Mouse (Mus musculus) heart, adult 2 months (tissue): ENCODE results near the gene Gm10134. TPM values are rescaled to one million over a fixed set of nuclear protein-coding genes. Genes with fewer than 3 reads are reported as not detected.

ENCODE experiments used
- DNase-seq, 2 experiments: peaks; one replicate each; pipeline ENCODE4 v3.0.0; 2021
- H3K27ac ChIP-seq: fragments of 200-600 bp; 2 replicates; pipeline ENCODE4 v1.8.1; 2022
- H3K27me3 ChIP-seq: fragments of 200-500 bp; 2 replicates; pipeline ENCODE4 v1.6.1; 2012; ENCODE audit warnings: mild to moderate bottlenecking, low read length, inconsistent platforms, mixed read lengths; ENCODE audit not compliant: control insufficient read depth, insufficient read depth
- H3K36me3 ChIP-seq: fragments of 200-500 bp; 2 replicates; pipeline ENCODE4 v1.6.1; 2012; ENCODE audit warnings: low read length, inconsistent platforms; ENCODE audit not compliant: control insufficient read depth, insufficient read depth
- H3K4me1 ChIP-seq: fragments of 200-500 bp; 2 replicates; pipeline ENCODE4 v1.6.1; 2011; ENCODE audit warnings: low read length; ENCODE audit not compliant: control insufficient read depth, insufficient read depth
- H3K4me3 ChIP-seq: fragments of 200-600 bp; 2 replicates; pipeline ENCODE4 v1.8.1; 2022
- H3K79me2 ChIP-seq: fragments of 200-500 bp; replicated peaks from 2 replicates; pipeline ENCODE4 v1.6.1; 2012; ENCODE audit warnings: mild to moderate bottlenecking, inconsistent platforms, low read length, moderate library complexity, mixed read lengths; ENCODE audit not compliant: control insufficient read depth, insufficient read depth
- H3K9ac ChIP-seq: fragments of 200-500 bp; 2 replicates; pipeline ENCODE4 v1.6.1; 2012; ENCODE audit warnings: low read depth, mild to moderate bottlenecking, control low read depth, inconsistent platforms, low read length, mixed read lengths
- CTCF ChIP-seq: fragments of 200-600 bp; IDR thresholded peaks from 2 replicates; pipeline ENCODE4 v1.8.1; 2022; ENCODE audit warnings: antibody characterized with exemption, mild to moderate bottlenecking, moderate library complexity
- EP300 ChIP-seq: fragments of 200-500 bp; IDR thresholded peaks from 2 replicates; pipeline ENCODE4 v1.6.1; 2011; ENCODE audit warnings: low read depth, low read length, control low read depth; ENCODE audit not compliant: insufficient read depth
- POLR2A ChIP-seq: fragments of 200-500 bp; IDR thresholded peaks from 2 replicates; pipeline ENCODE4 v1.6.1; 2011; ENCODE audit warnings: mild to moderate bottlenecking, low read depth, low read length, control low read depth; ENCODE audit not compliant: insufficient read depth
- WGBS: fragments of 180-500 bp; shearing (Covaris S2); methylation state at CpG from one replicate; pipeline ENCODE4 v1.1.7; 2018; 5-methylcytosine and 5-hydroxymethylcytosine counted together
- intact Hi-C: fragments of 180-260 bp; cut with DNase I; formaldehyde crosslinking; loops from one replicate; pipeline ENCODE4 v1.15.1; 2025
- polyA plus RNA-seq: library from polyadenylated mRNA; depleted of rRNA; stranded (reverse); fragments of >200 nt; gene quantifications from 2 replicates; pipeline ENCODE4 v1.2.3, GENCODE M21; 2012
- total RNA-seq, 2 experiments: library from RNA; stranded (reverse); gene quantifications; 2 replicates each; pipeline ENCODE4 v1.2.3; 2021

Gene Gm10134
- total and polyA plus RNA-seq, 3 experiments: 0.47 to 1.7 (median 1.0) TPM

DNA sequence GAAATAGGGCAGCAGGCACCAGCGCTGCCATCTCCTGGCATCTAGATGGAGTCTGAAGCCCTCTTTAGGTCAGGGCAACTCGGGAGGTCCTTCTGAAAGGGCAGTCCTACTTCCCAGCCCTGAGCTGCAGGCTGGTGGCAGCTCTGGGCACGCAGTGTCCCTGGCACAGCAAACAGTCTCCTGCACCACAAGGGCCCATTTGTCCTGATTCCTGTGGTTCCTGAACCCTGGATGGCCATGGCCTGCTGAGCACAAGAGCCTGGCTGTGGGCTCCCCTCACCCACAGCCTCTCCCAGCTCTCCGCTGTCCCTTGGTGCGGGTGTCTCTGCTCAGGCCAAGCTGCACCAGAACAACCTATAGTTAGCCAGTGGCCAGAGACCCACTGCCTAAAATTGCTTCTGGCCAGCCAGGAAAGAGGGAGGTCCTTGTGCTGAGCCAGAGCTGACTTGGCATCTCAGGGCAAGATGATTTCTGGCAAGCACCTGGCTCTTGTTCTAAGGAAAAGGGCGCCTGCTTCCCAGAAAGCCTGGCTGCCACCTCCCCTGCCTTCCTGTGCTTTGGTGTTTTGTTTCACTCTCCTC, 15.8 kb downstream of the Gm10134 start:
- TF ChIP-seq POLR2A (no peak), EP300 (no peak), CTCF (no peak)
- Histone ChIP-seq H3K27me3 (no peaks in the 10 kb centered on the region), H3K27ac (no peak overlapping the region; the same call in 1 of the 2 replicates), H3K79me2 (no peaks in the 10 kb centered on the region), H3K9ac (no peak overlapping the region; the same call in 1 of the 2 replicates), H3K4me3 (no peak overlapping the region), H3K4me1 (peaks cover 22% of the 10 kb centered on the region), H3K36me3 (no peaks in the 10 kb centered on the region)
- WGBS: 56% methylated on average over 6 of the region's 6 CpGs
- peak in 1 of 2 experiments; percentile 43 for DNase-seq
- intact Hi-C loops: no loop called here

- intact Hi-C loops: no loop called here
- no peak overlapping the region for H3K27ac ChIP-seq
- no peaks in the 10 kb centered on the region for H3K36me3 ChIP-seq
- DNase-seq: no peak
- H3K79me2 ChIP-seq: no peaks in the 10 kb centered on the region
- H3K4me3 ChIP-seq: no peak overlapping the region
- peaks cover 24% of the 10 kb centered on the region for H3K4me1 ChIP-seq
- H3K27me3 ChIP-seq: no peaks in the 10 kb centered on the region
- TF ChIP-seq POLR2A: no peak
- no peak for TF ChIP-seq EP300
- TF ChIP-seq CTCF: no peak
- WGBS: 89% methylated on average over 4 of the region's 4 CpGs
- no peak overlapping the region for H3K9ac ChIP-seq
Measured at GRCm38 (mm10) chr2:28522166-28522565, 16.3 kb downstream of the Gm10134 start.

DNA sequence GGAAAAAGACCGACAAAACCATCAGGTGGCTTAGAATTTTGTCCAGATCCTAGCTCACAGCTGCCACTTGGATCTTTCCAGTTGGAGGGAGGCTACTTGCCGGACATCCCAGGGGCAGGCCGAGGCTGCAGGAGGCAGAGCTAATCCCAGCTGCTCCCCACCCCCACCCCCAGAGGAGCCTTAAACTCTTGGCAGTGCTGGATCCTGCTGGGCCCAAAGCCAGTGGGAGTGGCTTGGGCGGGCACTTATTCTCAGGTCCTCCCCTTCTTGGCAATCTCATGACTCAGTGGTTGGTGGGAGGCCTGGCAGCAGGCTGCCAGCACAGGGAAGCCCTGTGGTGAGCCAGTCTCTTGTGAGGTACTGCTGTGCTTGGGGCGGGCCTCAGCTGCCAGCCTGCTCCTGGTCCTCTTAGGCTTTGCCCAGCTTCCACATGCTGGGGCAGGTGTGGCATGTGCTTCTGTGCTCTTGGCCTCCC, 17.8 kb downstream of the Gm10134 start:
- peak; percentile 86 to 87 for DNase-seq
- Histone ChIP-seq H3K27me3 (no peaks in the 10 kb centered on the region), H3K4me1 (peaks cover 20% of the 10 kb centered on the region), H3K36me3 (no peaks in the 10 kb centered on the region), H3K9ac (no peak overlapping the region), H3K27ac (peak overlapping the region; percentile 85), H3K4me3 (no peak overlapping the region), H3K79me2 (no peaks in the 10 kb centered on the region)
- TF ChIP-seq POLR2A: no peak
- 11% methylated on average over 5 of the region's 5 CpGs for WGBS
- intact Hi-C loops: no loop called here

- TF ChIP-seq EP300 (no peak), POLR2A (no peak), CTCF (no peak)
- H3K27ac ChIP-seq: peak overlapping the region; percentile 85
- intact Hi-C loops: no loop called here
- H3K4me1 ChIP-seq: peaks cover 20% of the 10 kb centered on the region
- no peaks in the 10 kb centered on the region for H3K27me3 ChIP-seq
- H3K79me2 ChIP-seq: no peaks in the 10 kb centered on the region
- H3K9ac ChIP-seq: no peak overlapping the region
- DNase-seq: no peak
- WGBS: 87% methylated on average over 10 of the region's 10 CpGs
- no peaks in the 10 kb centered on the region for H3K36me3 ChIP-seq
- no peak overlapping the region for H3K4me3 ChIP-seq
Measured at GRCm38 (mm10) chr2:28524406-28524805, 18.5 kb downstream of the Gm10134 start.

- no peak overlapping the region for H3K4me3 ChIP-seq
- H3K27ac ChIP-seq: peak overlapping the region; percentile 85
- no peaks in the 10 kb centered on the region for H3K27me3 ChIP-seq
- intact Hi-C loops: no loop called here
- peak; percentile 53 for TF ChIP-seq POLR2A
- 0 out of 2 replicates have a peak, but pooled peaks have one; percentile 9 for TF ChIP-seq EP300
- TF ChIP-seq CTCF: no peak
- 33% methylated on average over 11 of the region's 11 CpGs for WGBS
- peaks cover 28% of the 10 kb centered on the region for H3K4me1 ChIP-seq
- H3K36me3 ChIP-seq: no peaks in the 10 kb centered on the region
- H3K79me2 ChIP-seq: no peaks in the 10 kb centered on the region
- peak overlapping the region; percentile 21 for H3K9ac ChIP-seq
- peak; percentile 76 to 87 for DNase-seq
Measured at GRCm38 (mm10) chr2:28525219-28525942, 19.5 kb downstream of the Gm10134 start.
